Mouse (Mus musculus) hindbrain, postnatal 0 days (tissue): Measurements from ENCODE around the gene Rps21. TPM values are rescaled to one million over a fixed set of nuclear protein-coding genes. Genes with fewer than 3 reads are reported as not detected.

ENCODE experiments used
- ATAC-seq: fragments of 200-750 bp; cut with Nextera tagmentation; 2 replicates; pipeline ENCODE4 v1.8.0; 2017; ENCODE audit warnings: mild to moderate bottlenecking, moderate TSS enrichment, moderate library complexity
- DNase-seq: peaks from one replicate; pipeline ENCODE4 v3.0.0-alpha.2; 2015; ENCODE audit warnings: low spot score
- H3K27ac ChIP-seq: fragments of 300-500 bp; sonication (generic); 2 replicates; pipeline ENCODE4 v1.5.1; 2014; ENCODE audit warnings: mild to moderate bottlenecking
- H3K27me3 ChIP-seq: fragments of 300-500 bp; sonication (generic); 2 replicates; pipeline ENCODE4 v1.6.1; 2014; ENCODE audit warnings: low read length, mixed read lengths; ENCODE audit not compliant: insufficient read depth
- H3K36me3 ChIP-seq: fragments of 300-500 bp; sonication (generic); 2 replicates; pipeline ENCODE4 v1.6.1; 2014; ENCODE audit warnings: low read length, mixed read lengths; ENCODE audit not compliant: insufficient read depth
- H3K4me1 ChIP-seq: fragments of 300-500 bp; sonication (generic); 2 replicates; pipeline ENCODE4 v1.6.1; 2014; ENCODE audit warnings: antibody characterized with exemption, low read length, mixed read lengths; ENCODE audit not compliant: insufficient read depth
- H3K4me2 ChIP-seq: fragments of 300-500 bp; sonication (generic); 2 replicates; pipeline ENCODE4 v1.6.1; 2014; ENCODE audit warnings: low read depth, mild to moderate bottlenecking, low read length, moderate library complexity, mixed read lengths
- H3K4me3 ChIP-seq: fragments of 300-500 bp; sonication (generic); 2 replicates; pipeline ENCODE4 v1.5.1; 2014; ENCODE audit warnings: low read length
- H3K9ac ChIP-seq: fragments of 300-500 bp; sonication (generic); replicated peaks from 2 replicates; pipeline ENCODE4 v1.6.1; 2014; ENCODE audit warnings: mild to moderate bottlenecking, low read length, moderate library complexity, mixed read lengths
- H3K9me3 ChIP-seq: fragments of 300-500 bp; sonication (generic); 2 replicates; pipeline ENCODE4 v1.6.1; 2016; ENCODE audit warnings: low read length, mixed read lengths
- CTCF ChIP-seq: IDR thresholded peaks from 2 replicates; pipeline ENCODE4 v1.5.1; 2016; ENCODE audit warnings: antibody characterized with exemption, control low read depth, low read depth
- WGBS: fragments of 180-500 bp; shearing (Covaris S2); extraction: QIAGEN DNeasy Blood & Tissue Kit; methylation state at CpG from one replicate; pipeline ENCODE4 v1.1.7; 2014; 5-methylcytosine and 5-hydroxymethylcytosine counted together
- polyA plus RNA-seq: library from polyadenylated mRNA; unstranded; fragments of >200 nt; fragmentation: Nextera tagmentation; extraction: Ambion mirVana; gene quantifications from 2 replicates; pipeline ENCODE4 v1.2.1, GENCODE M21; 2015
- total RNA-seq: library from RNA; depleted of rRNA; stranded (reverse); fragments of >200 nt; gene quantifications from 2 replicates; pipeline ENCODE4 v1.2.3, GENCODE M21; 2014

Gene Rps21
- total and polyA plus RNA-seq, 2 experiments from 2014 or later = 465 to 857 TPM

GRCm38 (mm10) chr2:180273394-180274244, 16.4 kb downstream of the Rps21 start, which contains the start of gene Cables2:
Gene Cables2, minus strand, starts transcription at chr2:180273496.
- H3K4me2 ChIP-seq = peak within 1 kb of the TSS; percentile 78
- DNase-seq (peak; percentile 99), ATAC-seq (peak; percentile 97)
- no peak for TF ChIP-seq CTCF
- H3K27ac ChIP-seq = peak within 1 kb of the TSS; percentile 49; the same call in 1 of the 2 replicates
- H3K4me3 ChIP-seq = peak within 1 kb of the TSS; percentile 61
- H3K9me3 ChIP-seq = no peaks in the 10 kb centered on the region
- H3K4me1 ChIP-seq = peaks cover 12% of the 10 kb centered on the region
- WGBS = 6% methylated on average over 65 of the region's 68 CpGs
- H3K27me3 ChIP-seq = no peaks in the 10 kb centered on the region
- H3K9ac ChIP-seq = peak within 1 kb of the TSS; percentile 80
- H3K36me3 ChIP-seq = peaks cover 13% of the 10 kb centered on the region; the same call in 1 of the 2 replicates

DNA sequence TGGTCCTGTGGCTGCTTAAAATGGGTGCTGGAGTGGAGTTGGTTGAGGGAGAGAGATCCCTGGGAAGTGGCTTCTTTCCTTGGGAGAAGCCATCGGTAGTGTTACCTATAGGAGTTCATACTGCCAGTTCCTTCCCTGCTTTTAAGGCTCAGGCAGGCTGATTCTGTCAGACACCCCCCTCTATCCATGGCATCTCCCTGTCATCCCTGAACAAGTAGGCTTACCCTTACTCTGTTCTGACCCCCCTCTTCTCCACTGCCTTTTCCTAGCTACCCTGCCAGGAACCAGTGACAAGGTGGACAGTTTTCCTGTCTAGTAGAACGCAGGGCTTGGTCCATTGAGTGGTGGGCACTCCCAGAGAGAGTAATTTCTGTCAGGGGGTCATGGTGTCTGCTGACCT, 17.3 kb downstream of the Rps21 start:
- Histone ChIP-seq H3K4me3 (no peak overlapping the region), H3K4me1 (peaks cover 12% of the 10 kb centered on the region), H3K4me2 (no peak overlapping the region), H3K9me3 (no peaks in the 10 kb centered on the region), H3K27ac (no peak overlapping the region), H3K9ac (no peak overlapping the region), H3K36me3 (peaks cover 8% of the 10 kb centered on the region; the same call in 1 of the 2 replicates), H3K27me3 (no peaks in the 10 kb centered on the region)
- WGBS = 95% methylated on average over 2 of the region's 2 CpGs
- no peak for TF ChIP-seq CTCF
- DNase-seq = no peak
- ATAC-seq = no peak

DNA sequence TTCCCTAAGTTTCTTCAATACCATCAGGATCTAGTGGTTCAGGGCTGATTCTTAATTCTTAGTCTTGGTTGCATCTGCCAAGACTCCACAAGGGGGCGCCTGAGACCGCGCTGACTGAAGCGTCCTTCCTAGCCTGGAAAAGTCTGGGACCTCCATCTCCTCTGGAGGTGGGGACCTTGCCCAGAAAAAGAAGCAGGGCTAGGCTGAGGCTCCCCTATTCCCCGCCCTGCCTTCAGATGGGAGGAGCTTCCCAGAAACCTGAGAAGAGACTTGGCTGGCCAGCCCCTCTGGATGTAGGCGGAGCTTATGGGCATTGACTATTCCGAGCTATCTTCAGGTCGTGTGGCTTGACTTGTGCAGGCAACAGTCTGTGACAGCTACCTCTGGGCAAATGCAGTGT, 18.7 kb downstream of the Rps21 start:
- Histone ChIP-seq H3K4me2 (no peak overlapping the region), H3K27me3 (no peaks in the 10 kb centered on the region), H3K9me3 (no peaks in the 10 kb centered on the region), H3K9ac (no peak overlapping the region), H3K4me3 (no peak overlapping the region), H3K36me3 (no peaks in the 10 kb centered on the region), H3K27ac (no peak overlapping the region), H3K4me1 (peaks cover 12% of the 10 kb centered on the region)
- peak; percentile 96 for TF ChIP-seq CTCF
- WGBS = 3% methylated on average over 8 of the region's 8 CpGs
- ATAC-seq (peak; percentile 5; the same call in 1 of the 2 replicates), DNase-seq (peak; percentile 89)

DNA sequence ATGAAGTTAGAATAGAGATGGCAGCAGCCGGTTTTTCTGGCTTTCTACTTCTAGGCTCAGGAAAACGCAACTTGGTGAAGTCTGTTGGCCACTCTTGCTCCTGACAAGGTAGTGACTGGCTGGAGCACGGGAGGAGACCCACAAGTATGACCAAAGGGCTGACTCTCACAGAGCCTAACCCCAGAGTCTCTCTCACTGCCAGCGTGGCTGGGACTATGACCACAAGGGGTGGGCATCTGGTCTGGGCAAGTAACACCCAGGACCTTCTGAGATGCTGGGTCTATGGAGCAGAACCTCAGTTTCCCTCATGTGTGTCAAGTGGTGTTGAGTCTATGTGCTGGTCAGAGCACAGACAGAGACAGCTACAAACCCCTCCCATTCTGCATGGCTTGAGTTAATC, 19.2 kb downstream of the Rps21 start:
- no peak for ATAC-seq
- Histone ChIP-seq H3K9me3 (no peaks in the 10 kb centered on the region), H3K9ac (no peak overlapping the region), H3K4me3 (no peak overlapping the region), H3K4me2 (no peak overlapping the region), H3K27ac (no peak overlapping the region), H3K4me1 (peaks cover 12% of the 10 kb centered on the region), H3K27me3 (no peaks in the 10 kb centered on the region), H3K36me3 (no peaks in the 10 kb centered on the region)
- no peak for TF ChIP-seq CTCF
- 52% methylated on average over 4 of the region's 4 CpGs for WGBS
- DNase-seq = no peak

GRCm38 (mm10) chr2:180276851-180277259, 19.7 kb downstream of the Rps21 start:
- ATAC-seq (no peak), DNase-seq (no peak)
- WGBS = 73% methylated on average over 8 of the region's 8 CpGs
- peaks cover 7% of the 10 kb centered on the region for H3K4me1 ChIP-seq
- no peak for TF ChIP-seq CTCF
- H3K27ac ChIP-seq = no peak overlapping the region
- H3K9ac ChIP-seq = no peak overlapping the region
- H3K9me3 ChIP-seq = no peaks in the 10 kb centered on the region
- H3K4me3 ChIP-seq = no peak overlapping the region
- no peaks in the 10 kb centered on the region for H3K36me3 ChIP-seq
- H3K4me2 ChIP-seq = no peak overlapping the region
- H3K27me3 ChIP-seq = no peaks in the 10 kb centered on the region

DNA sequence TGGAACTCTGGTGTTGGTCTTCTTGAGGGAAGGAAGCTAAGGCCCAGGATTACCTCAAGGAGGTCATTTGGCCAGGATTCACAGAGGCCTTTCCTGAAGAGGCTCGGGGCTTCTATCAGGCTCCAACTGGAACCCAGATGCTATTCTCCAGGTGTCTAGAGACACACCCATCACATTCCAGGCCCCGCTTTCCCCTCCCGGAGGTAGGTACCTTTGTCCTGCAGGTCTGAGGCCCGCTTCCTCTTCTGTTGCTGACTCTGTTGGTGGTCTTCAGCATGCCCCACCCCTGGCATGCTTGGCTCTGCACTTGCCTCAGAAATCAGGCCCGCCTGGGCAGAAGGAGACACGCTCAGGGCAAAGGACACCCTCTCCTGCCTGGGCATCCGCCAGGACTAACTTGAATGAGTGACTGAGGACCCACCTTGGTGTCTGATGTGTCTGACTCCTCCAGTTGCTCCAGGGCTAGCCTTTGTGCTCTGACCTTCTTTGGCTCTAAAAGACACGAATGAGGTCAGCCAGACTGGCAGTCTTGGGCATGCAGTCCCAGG, 20.7 kb downstream of the Rps21 start:
- Histone ChIP-seq H3K4me3 (no peak overlapping the region), H3K27ac (no peak overlapping the region), H3K27me3 (no peaks in the 10 kb centered on the region), H3K4me1 (no peaks in the 10 kb centered on the region), H3K4me2 (no peak overlapping the region), H3K9ac (no peak overlapping the region), H3K9me3 (no peaks in the 10 kb centered on the region), H3K36me3 (no peaks in the 10 kb centered on the region)
- DNase-seq = no peak
- WGBS = 75% methylated on average over 8 of the region's 8 CpGs
- TF ChIP-seq CTCF = no peak
- no peak for ATAC-seq

- no peaks in the 10 kb centered on the region for H3K36me3 ChIP-seq
- no peak overlapping the region for H3K4me3 ChIP-seq
- ATAC-seq (no peak), DNase-seq (no peak)
- H3K4me2 ChIP-seq = no peak overlapping the region
- H3K4me1 ChIP-seq = no peaks in the 10 kb centered on the region
- H3K9me3 ChIP-seq = no peaks in the 10 kb centered on the region
- H3K27me3 ChIP-seq = no peaks in the 10 kb centered on the region
- WGBS = 76% methylated on average over 8 of the region's 8 CpGs
- H3K9ac ChIP-seq = no peak overlapping the region
- no peak overlapping the region for H3K27ac ChIP-seq
- TF ChIP-seq CTCF = no peak
These were observed 22.1 kb downstream of the Rps21 start for GRCm38 (mm10) chr2:180279321-180279720.
